Comparison of ENCODE assay signal across 9 mouse cellular contexts in the genomic region with DNA sequence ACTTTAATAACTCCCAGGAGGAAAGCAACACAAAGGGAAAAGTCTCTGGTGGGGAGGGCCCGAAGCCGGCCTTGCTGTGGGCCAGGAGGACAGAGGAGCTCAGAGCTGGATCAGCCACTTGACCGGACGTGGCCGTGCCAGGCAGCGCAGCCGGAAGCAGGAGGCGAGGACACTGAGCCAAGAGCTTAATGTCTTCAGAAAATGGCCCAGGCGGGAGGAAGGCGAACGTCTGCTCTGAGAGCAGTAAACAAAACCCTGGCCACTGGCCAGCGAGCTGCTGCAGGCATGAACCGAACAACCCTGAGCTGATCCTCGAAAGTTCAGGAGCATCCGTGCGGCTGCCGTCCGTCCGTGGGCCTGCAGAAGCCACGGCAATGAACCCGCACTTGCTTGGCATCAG. TPM values are rescaled to one million over a fixed set of nuclear protein-coding genes. Genes with fewer than 3 reads are reported as not detected.
A peak's percentile ranks its signal among the peaks of the same experiment; 100 is the strongest.
DNase-seq lines count a peak whose midpoint lies in the region; ATAC-seq lines count a peak whose summit lies in the region.
"Had no signal": no experiment of that assay in that cellular context is flagged by ENCODE, and none has a peak within 500 bp of the region (broad histone marks: within the 10 kb centered on the region; RNA-seq: fewer than 3 reads in every experiment).

No protein-coding gene starts in this region.

- no peak overlapping the region for H3K9ac ChIP-seq in limb, embryonic 12.5 days (replicated peaks)
- no peak overlapping the region for H3K9ac ChIP-seq in neural tube, embryonic 13.5 days
- H3K9ac ChIP-seq: liver, embryonic 15.5 days had no signal

- 63% methylated on average over 21 of the region's 21 CpGs for WGBS in limb, embryonic 12.5 days
- 34% methylated on average over 21 of the region's 21 CpGs for WGBS in neural tube, embryonic 13.5 days

- no peaks in the 10 kb centered on the region for H3K9me3 ChIP-seq in limb, embryonic 12.5 days
- no peaks in the 10 kb centered on the region for H3K9me3 ChIP-seq in neural tube, embryonic 13.5 days
- H3K9me3 ChIP-seq: liver, embryonic 15.5 days had no signal

- peaks cover 48% of the 10 kb centered on the region for H3K4me1 ChIP-seq in limb, embryonic 12.5 days (replicated peaks)
- peaks cover 36% of the 10 kb centered on the region for H3K4me1 ChIP-seq in neural tube, embryonic 13.5 days (replicated peaks)

- no peaks in the 10 kb centered on the region for H3K27me3 ChIP-seq in limb, embryonic 12.5 days
- H3K27me3 ChIP-seq in neural tube, embryonic 13.5 days: no peaks in the 10 kb centered on the region
- H3K27me3 ChIP-seq: liver, embryonic 15.5 days had no signal

- no peaks in the 10 kb centered on the region for H3K36me3 ChIP-seq in limb, embryonic 12.5 days
- H3K36me3 ChIP-seq in neural tube, embryonic 13.5 days: no peaks in the 10 kb centered on the region
- H3K36me3 ChIP-seq: liver, embryonic 15.5 days had no signal

- no peak overlapping the region for H3K4me3 ChIP-seq in limb, embryonic 12.5 days (replicated peaks)
- no peak overlapping the region for H3K4me3 ChIP-seq in neural tube, embryonic 13.5 days
- H3K4me3 ChIP-seq: liver, embryonic 15.5 days had no signal

- no peak overlapping the region for H3K4me2 ChIP-seq in limb, embryonic 12.5 days
- no peak overlapping the region for H3K4me2 ChIP-seq in neural tube, embryonic 13.5 days

- DNase-seq in adrenal gland, adult (ENCODE audit: inconsistent age in 2 of 2, low spot score in 1 of 2): peak; percentile 56 to 78
- peak; percentile 69 for DNase-seq in cerebellum, adult 11 months
- DNase-seq in gastrocnemius, adult 8-10 months (ENCODE audit: low spot score in 2 of 2): peak; percentile 45 to 64
- DNase-seq in kidney, adult 11 months: peak; percentile 69
- DNase-seq in embryo, embryonic 11 days: no peak

- peak overlapping the region; percentile 64 for H3K27ac ChIP-seq in limb, embryonic 12.5 days
- peak overlapping the region; percentile 29; the same call in 1 of the 2 replicates for H3K27ac ChIP-seq in neural tube, embryonic 13.5 days (replicated peaks)
- H3K27ac ChIP-seq: liver, embryonic 15.5 days had no signal

- ATAC-seq in limb, embryonic 12.5 days (ENCODE audit: insufficient number of reproducible peaks, insufficient read depth, low FRiP score, low TSS enrichment, low read depth): no peak
- peak; percentile 42; the same call in 1 of the 2 replicates for ATAC-seq in neural tube, embryonic 13.5 days (ENCODE audit: low read depth)
- no peak for ATAC-seq in activated CD4-positive, CD25-positive, alpha-beta regulatory T cell, adult 4 months

RNA-seq across cellular contexts. Expression of a gene that starts 29.9 kb away (rescaled TPM):
- total RNA-seq in gastrocnemius, adult 8-10 months (2022): 10 to 100 TPM; 12.4 to 21.6 (median 15.2) TPM
- polyA plus RNA-seq in limb, embryonic 12.5 days (2016; fragmentation: Nextera tagmentation; extraction: Ambion mirVana): 10.9 and 11.7 TPM in 2 replicates
- polyA plus RNA-seq in neural tube, embryonic 13.5 days (2015; fragmentation: Nextera tagmentation; extraction: Ambion mirVana): 5.6 and 6.6 TPM in 2 replicates
- under 1 TPM; 0.48 to 0.83 TPM for polyA plus RNA-seq in activated CD4-positive, CD25-positive, alpha-beta regulatory T cell, adult 4 months (2017; shearing (Covaris generic))
